Mouse (Mus musculus) forebrain, embryonic 14.5 days (tissue): ENCODE data around the gene Gm20826. TPM values are rescaled to one million over a fixed set of nuclear protein-coding genes. Genes with fewer than 3 reads are reported as not detected.
"Not testable (repeated sequence)": the region's sequence is repeated elsewhere in the genome, so short reads cannot be mapped to it uniquely, and the experiment has no call there.

ENCODE experiments used
- ATAC-seq: fragments of 200-750 bp; cut with Nextera tagmentation; 2 replicates; pipeline ENCODE4 v1.8.0; 2017; ENCODE audit warnings: mild to moderate bottlenecking, moderate library complexity
- DNase-seq: peaks from one replicate; pipeline ENCODE4 v3.0.0-alpha.2; 2015; ENCODE audit warnings: low spot score
- H3K27ac ChIP-seq: fragments of 300-500 bp; sonication (generic); 2 replicates; pipeline ENCODE4 v1.5.1; 2014; ENCODE audit warnings: low read depth, mild to moderate bottlenecking, control low read depth, low read length, moderate library complexity
- H3K27me3 ChIP-seq: fragments of 300-500 bp; sonication (generic); replicated peaks from 2 replicates; pipeline ENCODE4 v1.6.1; 2014; ENCODE audit warnings: low read length, control low read depth, mixed read lengths; ENCODE audit not compliant: control insufficient read depth, insufficient read depth
- H3K36me3 ChIP-seq: fragments of 300-500 bp; sonication (generic); 2 replicates; pipeline ENCODE4 v1.6.1; 2014; ENCODE audit warnings: low read length, control low read depth; ENCODE audit not compliant: control insufficient read depth, insufficient read depth
- H3K4me1 ChIP-seq: fragments of 300-500 bp; sonication (generic); 2 replicates; pipeline ENCODE4 v1.6.1; 2014; ENCODE audit warnings: antibody characterized with exemption, low read length, control low read depth; ENCODE audit not compliant: control insufficient read depth, insufficient read depth
- H3K4me2 ChIP-seq: fragments of 300-500 bp; sonication (generic); 2 replicates; pipeline ENCODE4 v1.6.1; 2014; ENCODE audit warnings: mild to moderate bottlenecking, control low read depth, low read length
- H3K4me3 ChIP-seq: fragments of 300-500 bp; sonication (generic); 2 replicates; pipeline ENCODE4 v1.5.1; 2014; ENCODE audit warnings: low read depth, low read length, control low read depth
- H3K9ac ChIP-seq: fragments of 300-500 bp; sonication (generic); 2 replicates; pipeline ENCODE4 v1.6.1; 2014; ENCODE audit warnings: mild to moderate bottlenecking, low read length, control low read depth, moderate library complexity
- H3K9me3 ChIP-seq: fragments of 300-500 bp; sonication (generic); replicated peaks from 2 replicates; pipeline ENCODE4 v1.6.1; 2016; ENCODE audit warnings: low read length, control low read depth, mixed read lengths; ENCODE audit not compliant: control insufficient read depth
- WGBS: fragments of 180-500 bp; shearing (Covaris S2); extraction: QIAGEN DNeasy Blood & Tissue Kit; methylation state at CpG from one replicate; pipeline ENCODE4 v1.1.7; 2014; 5-methylcytosine and 5-hydroxymethylcytosine counted together
- polyA plus RNA-seq: library from polyadenylated mRNA; unstranded; fragments of >200 nt; fragmentation: Nextera tagmentation; extraction: Ambion mirVana; gene quantifications from 2 replicates; pipeline ENCODE4 v1.2.1, GENCODE M21; 2014

Gm20826 gene
- polyA plus RNA-seq = not detected in 2 replicates

DNA sequence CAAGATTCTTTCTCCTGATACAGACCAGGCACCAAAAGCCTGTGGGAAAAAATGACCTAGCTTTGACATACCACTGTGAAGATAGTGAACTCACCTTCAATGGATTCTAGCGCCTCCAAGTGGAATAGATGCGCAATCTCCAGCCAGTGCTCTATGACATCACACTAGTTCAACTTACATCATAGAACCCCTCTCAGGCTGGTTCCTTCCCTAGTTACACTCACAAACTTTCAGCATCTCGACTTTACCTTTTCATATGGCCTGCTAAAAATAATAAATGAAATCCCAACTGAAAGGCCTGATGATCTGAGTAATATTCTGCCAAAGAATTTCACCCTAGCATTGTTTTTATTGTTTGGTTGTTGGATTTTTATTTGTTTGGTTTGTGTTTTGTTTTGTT lies at the start of gene Gm20826:
TSS of gene Gm20826 (minus strand) at position 101 of the 400 bp plus-strand sequence.
- ATAC-seq, H3K27ac ChIP-seq, H3K27me3 ChIP-seq, H3K9me3 ChIP-seq, H3K4me1 ChIP-seq, H3K4me3 ChIP-seq, H3K4me2 ChIP-seq, H3K36me3 ChIP-seq, DNase-seq, H3K9ac ChIP-seq: not testable (repeated sequence)
- no CpG with 5 or more reads among the region's 3 CpGs for WGBS

Other genes with a start within 250 kb of the Gm20826 start
- gene Gm21788, start 233.5 kb downstream of the Gm20826 start, polyA plus RNA-seq = not detected in 2 replicates
- gene Gm28576, start 84.5 kb upstream of the Gm20826 start, polyA plus RNA-seq = not detected in 2 replicates